Mouse (Mus musculus) left cerebral cortex, adult 18-20 months (tissue): ENCODE measurements around the gene Ppp1r18. TPM values are rescaled to one million over a fixed set of nuclear protein-coding genes. Genes with fewer than 3 reads are reported as not detected.

Experiments used
- DNase-seq, 2 experiments: peaks; one replicate each; pipeline ENCODE4 v3.0.0; 2021 to 2022; ENCODE audit warnings: low spot score in 2 of 2, mixed read lengths in 1 of 2
- long read RNA-seq, 2 experiments: library from polyadenylated mRNA; stranded (forward); transcript quantifications; one replicate each; pipeline ENCODE4 v2.0.0; 2021
- total RNA-seq, 2 experiments: library from RNA; stranded (reverse); gene quantifications; 2 replicates each; pipeline ENCODE4 v1.2.3; 2021

The Ppp1r18 gene
- total RNA-seq = 1 to 10 TPM; 8.9 to 9.1 TPM
- long read RNA-seq, experiment 1, transcript Ppp1r18-205 (3 exons, 3,185 nt) = major isoform, 5 of 6 reads
- long read RNA-seq, experiment 1, partial matches to known transcripts = 1 of 6 reads
- long read RNA-seq, experiment 1, other reads (novel, unspliced or antisense) = 0 of 6 reads
- long read RNA-seq, experiment 2, transcript Ppp1r18-205 (3 exons, 3,185 nt) = major isoform, 7 of 7 reads
- long read RNA-seq, experiment 2, partial matches to known transcripts = 0 of 7 reads
- long read RNA-seq, experiment 2, other reads (novel, unspliced or antisense) = 0 of 7 reads

DNA sequence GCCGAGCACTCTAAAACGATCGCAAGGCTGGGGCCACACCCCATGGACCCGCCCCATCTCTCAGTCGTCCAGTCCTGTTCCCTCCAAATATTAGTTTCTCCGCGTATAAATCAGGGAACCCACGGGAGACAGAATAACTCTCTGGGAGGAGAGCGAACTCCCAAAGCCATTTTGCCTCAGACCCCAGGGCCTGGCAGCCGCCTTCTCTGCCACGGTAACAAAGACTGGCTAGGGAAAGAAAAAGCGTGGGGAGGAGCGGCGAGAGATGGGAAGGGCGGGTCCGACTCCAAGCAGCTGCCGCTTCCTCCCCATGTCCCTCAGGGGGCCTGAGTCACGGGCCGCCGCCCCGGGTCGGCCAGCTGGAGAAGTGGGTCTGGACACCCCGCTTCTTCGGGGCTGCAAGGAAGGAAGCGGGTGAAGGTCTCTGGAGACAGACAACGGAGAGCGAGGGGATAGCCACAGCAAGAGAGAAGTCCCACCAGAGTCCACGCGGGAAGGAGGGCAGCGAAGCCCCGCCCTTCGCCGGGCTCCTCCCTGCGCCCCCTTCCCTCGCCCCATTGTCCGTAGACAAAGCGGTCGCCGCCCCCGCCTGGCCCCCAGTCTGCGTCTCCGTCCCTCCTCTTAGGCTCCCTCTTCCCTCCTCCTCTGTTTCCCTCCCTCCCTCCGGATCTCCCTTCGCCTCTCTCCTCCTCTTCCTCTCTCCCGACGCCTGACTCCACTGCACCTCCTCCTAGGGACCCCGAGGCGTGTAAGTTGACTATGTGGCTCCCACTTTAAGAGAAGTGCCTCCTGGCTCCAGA, at the start of gene Ppp1r18:
Gene Ppp1r18, plus strand, starts transcription at position 113 of the 800 bp plus-strand sequence.
- DNase-seq = no peak

DNA sequence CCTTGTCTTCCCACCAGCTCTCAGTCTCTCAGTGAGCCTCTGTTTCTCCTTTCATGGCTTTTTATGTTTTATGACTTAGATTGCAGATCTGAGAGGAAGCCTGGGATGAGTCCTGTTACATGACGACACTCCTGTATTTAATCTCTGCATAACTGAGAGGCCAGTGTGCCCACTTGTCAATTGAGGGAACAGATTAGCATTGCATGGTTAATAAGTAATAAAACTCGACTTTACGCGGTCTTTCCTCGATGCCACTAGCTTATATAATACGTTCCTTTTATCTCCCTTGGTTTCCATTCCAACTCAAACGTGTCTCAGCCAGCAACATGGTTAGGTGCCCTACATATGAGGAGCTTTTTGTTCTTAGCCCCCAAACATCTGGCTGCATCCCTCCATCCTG, 49.6 kb upstream of the Ppp1r18 start:
- DNase-seq = no peak

DNA sequence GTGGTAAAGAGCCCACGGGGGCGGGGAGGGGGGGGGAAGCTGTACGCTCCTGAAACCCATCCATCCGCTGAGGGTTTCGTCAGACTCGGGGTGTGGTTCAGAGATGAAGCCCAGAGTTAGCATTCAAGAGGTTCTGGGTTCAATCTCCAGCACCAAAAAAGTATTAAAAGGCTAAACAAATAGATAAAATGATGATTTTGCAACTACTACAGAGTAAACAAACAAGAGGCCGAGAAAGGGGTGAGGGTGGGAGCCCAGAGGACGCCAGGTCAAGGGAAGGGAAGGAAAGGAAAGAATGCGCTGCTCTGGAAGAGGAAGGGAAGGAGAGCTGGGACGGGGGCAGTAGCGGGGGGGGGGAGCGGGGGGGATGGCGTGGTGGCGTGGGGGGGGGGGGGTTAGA, 48.7 kb upstream of the Ppp1r18 start:
- DNase-seq = no peak

DNA sequence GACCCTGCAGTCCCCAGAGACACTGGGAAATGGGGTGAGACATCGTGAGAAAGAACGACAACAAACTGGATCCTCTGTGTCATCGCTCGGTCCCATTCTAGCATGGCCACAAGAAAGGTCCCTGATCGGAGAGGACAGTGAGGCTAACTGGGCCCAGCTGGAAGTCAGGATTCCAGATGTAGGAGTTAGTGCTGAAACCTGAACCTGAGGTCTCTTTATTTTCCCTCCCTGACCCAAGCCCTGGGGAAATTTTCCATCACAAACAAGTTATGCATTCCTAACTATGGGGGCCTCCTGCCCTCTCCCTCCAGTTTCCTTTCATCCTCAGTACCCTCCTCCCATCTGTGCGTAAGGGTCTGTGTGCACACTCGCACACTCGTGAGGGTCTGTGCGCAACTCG, 48.2 kb upstream of the Ppp1r18 start:
- DNase-seq = no peak

DNA sequence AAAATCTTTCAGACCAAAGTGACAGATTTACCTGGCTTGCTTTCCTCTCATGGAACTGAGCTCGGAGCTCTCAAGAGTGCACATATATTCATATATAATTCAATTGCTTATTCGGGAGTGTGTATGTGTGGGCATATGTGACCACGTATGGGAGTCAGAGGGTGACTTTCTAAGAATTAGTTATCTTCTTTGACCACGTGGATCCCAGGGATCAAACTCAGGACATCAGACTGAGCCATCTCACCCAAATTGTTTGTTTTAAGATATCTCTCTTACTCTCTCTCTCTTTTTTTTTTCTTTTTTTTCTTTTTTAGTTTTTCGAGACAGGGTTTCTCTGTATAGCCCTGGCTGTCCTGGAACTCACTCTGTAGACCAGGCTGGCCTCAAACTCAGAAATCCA, 45.3 kb upstream of the Ppp1r18 start:
- no peak for DNase-seq

GRCm38 (mm10) chr17:35821439-35822430, 43.7 kb upstream of the Ppp1r18 start, which contains the start of gene Ier3:
Gene Ier3, plus strand, starts transcription at chr17:35821684.
- DNase-seq = peak; percentile 56 to 61

DNA sequence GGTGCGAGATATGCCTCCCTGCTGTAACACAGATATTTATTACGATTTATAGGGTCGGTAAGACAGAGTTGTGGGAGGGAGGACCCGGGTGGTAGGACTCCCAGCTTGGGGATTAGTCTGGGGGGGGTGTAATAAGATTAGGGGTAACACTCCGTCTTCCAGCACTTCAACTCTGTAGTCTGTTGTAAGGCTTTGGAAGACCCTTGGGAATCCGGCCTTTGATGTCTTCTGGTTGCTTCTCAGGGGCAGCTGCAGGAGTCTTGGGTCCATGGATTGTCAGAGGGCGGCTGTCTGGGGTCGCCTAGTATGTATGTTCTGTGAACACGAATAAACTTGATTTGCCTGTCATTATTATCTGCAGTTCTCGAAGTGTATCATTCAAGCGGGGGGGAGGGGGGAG, 42.8 kb upstream of the Ppp1r18 start:
- no peak for DNase-seq

- peak; percentile 72 to 77 for DNase-seq
These were observed 42.1 kb upstream of the Ppp1r18 start, which contains the start of gene Flot1 for GRCm38 (mm10) chr17:35822964-35823937. Gene Flot1, plus strand, starts transcription at chr17:35823230.

- no peak for DNase-seq
These were observed 41.0 kb upstream of the Ppp1r18 start for GRCm38 (mm10) chr17:35824402-35824801.

GRCm38 (mm10) chr17:35825109-35825850, 40.1 kb upstream of the Ppp1r18 start:
- DNase-seq = no peak

GRCm38 (mm10) chr17:35829737-35830136, 35.7 kb upstream of the Ppp1r18 start:
- DNase-seq = peak; percentile 86

DNA sequence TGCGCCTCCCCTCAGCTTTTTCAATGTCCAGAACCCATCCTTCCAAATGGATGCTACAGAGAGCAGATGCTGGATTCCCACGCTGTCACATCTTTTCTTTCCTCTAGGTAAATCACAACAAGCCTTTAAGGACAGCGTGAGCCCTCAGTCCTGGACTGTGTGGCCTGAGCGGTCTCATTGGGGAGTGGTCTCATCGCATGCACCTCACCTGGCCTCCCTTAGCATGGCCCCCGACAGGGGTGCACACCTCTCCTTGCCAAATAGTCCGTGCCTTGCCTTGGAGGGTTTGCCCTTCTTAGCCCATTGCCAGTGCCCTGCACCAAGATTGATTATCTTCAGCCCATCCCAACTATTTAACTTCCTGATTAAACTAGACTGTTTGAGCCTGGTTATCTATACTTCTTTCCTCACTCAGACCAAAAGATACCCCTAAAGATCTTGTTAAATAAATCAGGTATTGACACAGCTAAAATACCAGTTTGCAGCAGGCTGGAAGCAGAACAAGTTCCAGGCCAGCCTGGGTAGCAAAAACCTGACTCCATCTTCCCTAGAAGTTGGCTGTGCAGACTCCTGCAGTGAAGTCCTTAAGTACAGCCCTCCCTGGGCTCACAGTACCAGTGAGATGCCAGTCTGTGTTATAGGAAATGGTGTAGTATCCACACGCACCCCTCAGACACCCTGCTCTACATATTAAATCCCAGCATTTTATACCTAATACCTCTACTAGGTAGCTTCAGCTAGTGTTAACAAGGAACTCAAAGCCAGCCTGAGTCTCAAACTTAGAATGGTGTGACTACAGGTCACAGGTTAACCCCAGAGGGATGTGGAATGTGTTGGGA, 32.8 kb upstream of the Ppp1r18 start:
- no peak for DNase-seq

DNA sequence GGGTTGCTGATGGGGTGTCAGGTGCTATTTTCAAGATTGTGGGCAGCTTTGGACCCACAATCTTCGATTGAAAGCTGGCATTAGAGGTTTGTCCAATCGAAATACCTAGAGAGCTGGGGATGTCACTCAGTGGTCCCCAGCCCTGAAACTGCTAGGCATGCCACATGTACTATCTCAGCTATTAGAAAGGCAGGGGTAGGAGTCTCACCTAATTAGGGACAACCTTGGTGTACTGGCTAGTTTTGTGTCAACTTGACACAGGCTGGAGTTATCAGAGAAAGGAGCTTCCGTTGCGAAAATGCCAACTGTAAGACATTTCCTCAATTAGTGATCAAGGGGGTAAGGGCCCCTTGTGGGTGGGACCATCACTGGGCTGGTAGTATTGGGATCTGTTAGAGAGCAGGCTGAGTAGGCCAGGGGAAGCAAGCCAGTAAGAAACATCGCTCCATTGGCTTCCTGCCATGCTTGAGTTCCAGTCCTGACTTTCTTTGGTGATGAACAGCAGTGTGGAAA, 32.1 kb upstream of the Ppp1r18 start:
- DNase-seq = no peak

DNA sequence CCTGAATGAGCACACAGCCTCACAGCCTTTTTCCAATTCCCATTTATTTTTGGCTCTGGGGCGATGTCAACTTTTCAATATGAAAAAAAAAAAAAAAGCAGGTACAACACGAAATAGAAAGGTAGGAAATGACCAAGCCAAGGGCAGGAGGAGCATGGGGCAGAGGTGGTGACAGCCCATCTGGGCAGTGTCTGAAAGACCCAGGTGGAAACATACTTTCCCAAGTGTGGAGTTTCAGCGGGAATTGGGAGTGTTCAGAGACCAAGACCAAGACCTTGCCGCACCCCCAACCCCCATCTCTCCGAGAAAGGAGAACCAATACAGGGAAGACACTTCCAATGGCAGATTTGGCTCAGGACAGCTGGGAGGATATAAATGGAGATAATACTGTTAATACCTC, 31.5 kb upstream of the Ppp1r18 start:
- DNase-seq = no peak

DNA sequence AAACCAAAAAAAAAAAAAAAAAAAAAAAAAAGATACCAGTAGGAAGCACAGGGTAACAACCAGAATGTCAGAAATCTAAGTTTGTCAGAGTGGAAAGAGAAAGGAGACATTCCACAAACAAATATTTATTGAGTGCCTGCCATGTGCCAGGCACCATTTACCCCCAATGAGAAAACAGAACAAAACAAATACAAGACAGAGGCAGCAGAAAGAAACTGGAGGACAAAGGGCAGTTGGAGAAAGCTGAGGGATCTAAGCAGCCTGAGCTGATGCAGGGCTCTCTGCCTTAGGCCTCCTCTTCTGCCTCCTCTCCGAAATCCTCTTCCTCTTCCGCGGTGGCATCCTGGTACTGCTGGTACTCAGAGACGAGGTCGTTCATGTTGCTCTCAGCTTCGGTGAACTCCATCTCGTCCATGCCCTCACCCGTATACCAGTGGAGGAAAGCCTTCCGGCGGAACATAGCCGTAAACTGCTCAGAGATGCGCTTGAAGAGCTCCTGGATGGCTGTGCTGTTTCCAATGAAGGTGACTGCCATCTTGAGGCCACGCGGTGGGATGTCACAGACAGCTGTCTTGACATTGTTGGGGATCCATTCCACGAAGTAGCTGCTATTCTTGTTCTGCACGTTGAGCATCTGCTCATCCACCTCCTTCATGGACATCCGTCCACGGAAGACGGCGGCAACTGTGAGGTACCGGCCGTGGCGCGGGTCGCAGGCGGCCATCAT, 30.5 kb upstream of the Ppp1r18 start:
- peak in 1 of 2 experiments; percentile 29 for DNase-seq

GRCm38 (mm10) chr17:35835424-35836140, 29.8 kb upstream of the Ppp1r18 start:
- peak; percentile 20 to 42 for DNase-seq
